Mouse (Mus musculus): ENCODE measurements at regions not wholly inside any gene's neighbourhood (a gene's known extent, or its start where the extent isn't known, plus 50 kb on each side); places are given as distances from the start of the nearest gene placed in this dataset.

DNA sequence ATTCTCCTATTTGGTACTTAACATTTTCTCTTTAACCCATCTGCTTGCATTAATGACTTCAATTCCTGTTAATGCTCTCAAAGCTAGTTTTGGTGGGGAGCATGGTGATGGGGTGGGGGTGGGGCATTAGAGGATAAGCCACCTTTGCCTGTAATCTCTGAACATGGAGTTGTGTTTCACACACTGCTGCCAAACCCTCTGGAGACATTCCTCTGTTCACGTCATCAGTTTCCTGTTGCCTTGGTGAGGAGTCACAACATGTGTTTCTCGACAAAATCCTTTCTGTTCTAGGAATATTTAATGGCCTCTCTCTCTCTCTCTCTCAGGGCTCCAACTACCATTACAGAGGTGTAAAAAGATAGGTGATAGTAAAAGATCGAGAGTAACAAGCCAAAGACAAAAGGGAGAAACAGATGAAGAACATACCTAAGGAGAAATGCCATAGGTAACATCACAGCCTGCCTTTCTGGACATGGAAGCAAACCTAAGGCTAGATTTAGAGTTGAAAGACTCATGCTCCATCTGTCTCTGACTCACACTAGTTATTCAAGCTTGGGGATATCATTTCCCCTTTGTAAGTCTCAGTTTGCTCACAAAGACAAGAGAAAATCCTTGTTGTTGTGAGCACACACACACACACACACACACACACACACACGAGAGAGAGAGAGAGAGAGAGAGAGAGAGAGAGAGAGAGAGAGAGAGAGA is 618.6 kb downstream of the Slc22a22 start:
- TF ChIP-seq CTCF (conservative IDR thresholded peaks at IDR 0.05 in 1 of 2, IDR thresholded peaks at IDR 0.05 in 1 of 2; ENCODE audit: low read depth in 2 of 2, low read length in 2 of 2): no peak
- no peak for TF ChIP-seq USF1 (IDR thresholded peaks at IDR 0.05; ENCODE audit: low read depth, low read length)
- no peak for TF ChIP-seq SIN3A (IDR thresholded peaks at IDR 0.05; ENCODE audit: low read length)
- no peak for TF ChIP-seq NELFE (IDR thresholded peaks at IDR 0.05; ENCODE audit: low read depth, low read length)
- TF ChIP-seq RCOR1 (conservative IDR thresholded peaks at IDR 0.05; ENCODE audit: low read depth, low read length): no peak
- TF ChIP-seq NRF1 (IDR thresholded peaks at IDR 0.05; ENCODE audit: low read depth, low read length): no peak
